Mouse (Mus musculus) spleen, adult 2 months (tissue): ENCODE results near the gene Stk40. TPM values are rescaled to one million over a fixed set of nuclear protein-coding genes. Genes with fewer than 3 reads are reported as not detected.
"Not testable (repeated sequence)": the region's sequence is repeated elsewhere in the genome, so short reads cannot be mapped to it uniquely, and the experiment has no call there.

Source experiments
- DNase-seq, 2 experiments: peaks; one replicate each; pipeline versions ENCODE4 v3.0.0 to v3.0.0-alpha.2; 2012 to 2021; ENCODE audit warnings: low spot score in 2 of 2, low read depth in 1 of 2
- H3K27ac ChIP-seq: fragments of 200-500 bp; 2 replicates; pipeline ENCODE4 v1.5.1; 2012; ENCODE audit warnings: low read length, inconsistent platforms; ENCODE audit not compliant: insufficient read depth
- H3K27me3 ChIP-seq: fragments of 200-500 bp; 2 replicates; pipeline ENCODE4 v1.6.1; 2012; ENCODE audit warnings: mild to moderate bottlenecking, moderate library complexity, low read length, inconsistent platforms; ENCODE audit not compliant: control insufficient read depth, insufficient read depth
- H3K36me3 ChIP-seq: fragments of 200-500 bp; 2 replicates; pipeline ENCODE4 v1.6.1; 2012; ENCODE audit warnings: mild to moderate bottlenecking, low read length, inconsistent platforms; ENCODE audit not compliant: control insufficient read depth, insufficient read depth
- H3K4me1 ChIP-seq: fragments of 200-500 bp; 2 replicates; pipeline ENCODE4 v1.6.1; 2011; ENCODE audit warnings: inconsistent platforms; ENCODE audit not compliant: control insufficient read depth, insufficient read depth, insufficient read length
- H3K4me3 ChIP-seq: fragments of 200-500 bp; 2 replicates; pipeline ENCODE4 v1.5.1; 2011; ENCODE audit warnings: mild to moderate bottlenecking, inconsistent platforms; ENCODE audit not compliant: insufficient read depth, insufficient read length; ENCODE audit errors: extremely low read depth
- CTCF ChIP-seq: fragments of 200-500 bp; IDR thresholded peaks from 2 replicates; pipeline ENCODE4 v1.5.1; 2011; ENCODE audit warnings: mild to moderate bottlenecking, inconsistent platforms; ENCODE audit not compliant: insufficient read depth, insufficient read length, insufficient replicate concordance; ENCODE audit errors: extremely low read depth
- POLR2A ChIP-seq: fragments of 200-500 bp; IDR thresholded peaks from 2 replicates; pipeline ENCODE4 v1.6.1; 2011; ENCODE audit warnings: low read depth, low read length, inconsistent platforms
- WGBS: fragments of 180-500 bp; shearing (Covaris S2); methylation state at CpG from one replicate; pipeline ENCODE4 v1.1.7; 2018; 5-methylcytosine and 5-hydroxymethylcytosine counted together
- polyA plus RNA-seq: library from polyadenylated mRNA; depleted of rRNA; stranded (reverse); fragments of >200 nt; gene quantifications from 2 replicates; pipeline ENCODE4 v1.2.3, GENCODE M21; 2012

Gene Stk40
- polyA plus RNA-seq, 1 experiment = 19.4 TPM

GRCm38 (mm10) chr4:126163067-126163659 lies 59.4 kb downstream of the Stk40 start, which contains the start of gene Sh3d21:
TSS of gene Sh3d21 (minus strand) at chr4:126163491.
- TF ChIP-seq POLR2A (no peak), CTCF (no peak)
- Histone ChIP-seq H3K27ac (no peak within 1 kb of the TSS; the same call in 1 of the 2 replicates), H3K4me3 (peak within 1 kb of the TSS; percentile 59), H3K36me3 (peaks cover 18% of the 10 kb centered on the region), H3K27me3 (no peaks in the 10 kb centered on the region), H3K4me1 (peaks cover 3% of the 10 kb centered on the region)
- DNase-seq = no peak
- 12% methylated on average over 22 of the region's 22 CpGs for WGBS

GRCm38 (mm10) chr4:126163685-126164084 lies 59.9 kb downstream of the Stk40 start:
- Histone ChIP-seq H3K36me3 (peaks cover 22% of the 10 kb centered on the region), H3K4me3 (no peak overlapping the region), H3K27me3 (no peaks in the 10 kb centered on the region), H3K27ac (no peak overlapping the region), H3K4me1 (peaks cover 3% of the 10 kb centered on the region)
- no peak for DNase-seq
- 81% methylated on average over 4 of the region's 4 CpGs for WGBS
- TF ChIP-seq POLR2A (no peak), CTCF (no peak)

GRCm38 (mm10) chr4:126165092-126165491 lies 61.3 kb downstream of the Stk40 start:
- not testable (repeated sequence) for H3K4me1 ChIP-seq, DNase-seq, H3K4me3 ChIP-seq, H3K27ac ChIP-seq, H3K27me3 ChIP-seq
- WGBS = 81% methylated on average over 10 of the region's 10 CpGs
- peaks cover 31% of the 10 kb centered on the region for H3K36me3 ChIP-seq

- H3K4me3 ChIP-seq = no peak overlapping the region
- H3K36me3 ChIP-seq = peaks cover 35% of the 10 kb centered on the region
- 84% methylated on average over 3 of the region's 3 CpGs for WGBS
- H3K4me1 ChIP-seq = peaks cover 3% of the 10 kb centered on the region
- no peak for DNase-seq
- no peak for TF ChIP-seq POLR2A
- no peak for TF ChIP-seq CTCF
- no peaks in the 10 kb centered on the region for H3K27me3 ChIP-seq
- no peak overlapping the region for H3K27ac ChIP-seq
Measured at GRCm38 (mm10) chr4:126166084-126166483, 62.3 kb downstream of the Stk40 start.

GRCm38 (mm10) chr4:126168851-126169250 lies 65.1 kb downstream of the Stk40 start:
- H3K27me3 ChIP-seq = no peaks in the 10 kb centered on the region
- no peak for DNase-seq
- TF ChIP-seq CTCF (no peak), POLR2A (no peak)
- peaks cover 49% of the 10 kb centered on the region for H3K36me3 ChIP-seq
- H3K4me1 ChIP-seq = no peaks in the 10 kb centered on the region
- no peak overlapping the region for H3K4me3 ChIP-seq
- H3K27ac ChIP-seq = no peak overlapping the region
- 90% methylated on average over 6 of the region's 6 CpGs for WGBS

GRCm38 (mm10) chr4:126170737-126171136 lies 67.0 kb downstream of the Stk40 start:
- not testable (repeated sequence) for H3K4me1 ChIP-seq, H3K27me3 ChIP-seq, H3K27ac ChIP-seq, DNase-seq, H3K4me3 ChIP-seq
- peaks cover 58% of the 10 kb centered on the region for H3K36me3 ChIP-seq
- 98% methylated on average over 5 of the region's 5 CpGs for WGBS

GRCm38 (mm10) chr4:126173800-126174199 lies 70.0 kb downstream of the Stk40 start:
- TF ChIP-seq CTCF (no peak), POLR2A (no peak)
- peaks cover 52% of the 10 kb centered on the region for H3K36me3 ChIP-seq
- H3K4me3 ChIP-seq = no peak overlapping the region
- DNase-seq = no peak
- H3K4me1 ChIP-seq = no peaks in the 10 kb centered on the region
- no peaks in the 10 kb centered on the region for H3K27me3 ChIP-seq
- 98% methylated on average over 5 of the region's 5 CpGs for WGBS
- no peak overlapping the region for H3K27ac ChIP-seq

GRCm38 (mm10) chr4:126175980-126176379 lies 72.2 kb downstream of the Stk40 start:
- not testable (repeated sequence) for H3K4me3 ChIP-seq, H3K27ac ChIP-seq, H3K4me1 ChIP-seq, DNase-seq, H3K27me3 ChIP-seq
- WGBS = 94% methylated on average over 7 of the region's 7 CpGs
- peaks cover 49% of the 10 kb centered on the region for H3K36me3 ChIP-seq
